Mouse (Mus musculus) hindbrain, postnatal 0 days (tissue): ENCODE data around the gene Txndc12. TPM values are rescaled to one million over a fixed set of nuclear protein-coding genes. Genes with fewer than 3 reads are reported as not detected.

Experiments
- ATAC-seq: fragments of 200-750 bp; cut with Nextera tagmentation; 2 replicates; pipeline ENCODE4 v1.8.0; 2017; ENCODE audit warnings: mild to moderate bottlenecking, moderate TSS enrichment, moderate library complexity
- DNase-seq: peaks from one replicate; pipeline ENCODE4 v3.0.0-alpha.2; 2015; ENCODE audit warnings: low spot score
- H3K27ac ChIP-seq: fragments of 300-500 bp; sonication (generic); 2 replicates; pipeline ENCODE4 v1.5.1; 2014; ENCODE audit warnings: mild to moderate bottlenecking
- H3K27me3 ChIP-seq: fragments of 300-500 bp; sonication (generic); 2 replicates; pipeline ENCODE4 v1.6.1; 2014; ENCODE audit warnings: low read length, mixed read lengths; ENCODE audit not compliant: insufficient read depth
- H3K36me3 ChIP-seq: fragments of 300-500 bp; sonication (generic); 2 replicates; pipeline ENCODE4 v1.6.1; 2014; ENCODE audit warnings: low read length, mixed read lengths; ENCODE audit not compliant: insufficient read depth
- H3K4me1 ChIP-seq: fragments of 300-500 bp; sonication (generic); 2 replicates; pipeline ENCODE4 v1.6.1; 2014; ENCODE audit warnings: antibody characterized with exemption, low read length, mixed read lengths; ENCODE audit not compliant: insufficient read depth
- H3K4me2 ChIP-seq: fragments of 300-500 bp; sonication (generic); 2 replicates; pipeline ENCODE4 v1.6.1; 2014; ENCODE audit warnings: low read depth, mild to moderate bottlenecking, low read length, moderate library complexity, mixed read lengths
- H3K4me3 ChIP-seq: fragments of 300-500 bp; sonication (generic); 2 replicates; pipeline ENCODE4 v1.5.1; 2014; ENCODE audit warnings: low read length
- H3K9ac ChIP-seq: fragments of 300-500 bp; sonication (generic); replicated peaks from 2 replicates; pipeline ENCODE4 v1.6.1; 2014; ENCODE audit warnings: mild to moderate bottlenecking, low read length, moderate library complexity, mixed read lengths
- H3K9me3 ChIP-seq: fragments of 300-500 bp; sonication (generic); 2 replicates; pipeline ENCODE4 v1.6.1; 2016; ENCODE audit warnings: low read length, mixed read lengths
- CTCF ChIP-seq: IDR thresholded peaks from 2 replicates; pipeline ENCODE4 v1.5.1; 2016; ENCODE audit warnings: antibody characterized with exemption, control low read depth, low read depth
- WGBS: fragments of 180-500 bp; shearing (Covaris S2); extraction: QIAGEN DNeasy Blood & Tissue Kit; methylation state at CpG from one replicate; pipeline ENCODE4 v1.1.7; 2014; 5-methylcytosine and 5-hydroxymethylcytosine counted together
- polyA plus RNA-seq: library from polyadenylated mRNA; unstranded; fragments of >200 nt; fragmentation: Nextera tagmentation; extraction: Ambion mirVana; gene quantifications from 2 replicates; pipeline ENCODE4 v1.2.1, GENCODE M21; 2015
- total RNA-seq: library from RNA; depleted of rRNA; stranded (reverse); fragments of >200 nt; gene quantifications from 2 replicates; pipeline ENCODE4 v1.2.3, GENCODE M21; 2014; rRNA removed

The Txndc12 gene
- total RNA-seq (38.1 and 41.3 TPM in 2 replicates), polyA plus RNA-seq (68.2 and 73.3 TPM in 2 replicates)

DNA sequence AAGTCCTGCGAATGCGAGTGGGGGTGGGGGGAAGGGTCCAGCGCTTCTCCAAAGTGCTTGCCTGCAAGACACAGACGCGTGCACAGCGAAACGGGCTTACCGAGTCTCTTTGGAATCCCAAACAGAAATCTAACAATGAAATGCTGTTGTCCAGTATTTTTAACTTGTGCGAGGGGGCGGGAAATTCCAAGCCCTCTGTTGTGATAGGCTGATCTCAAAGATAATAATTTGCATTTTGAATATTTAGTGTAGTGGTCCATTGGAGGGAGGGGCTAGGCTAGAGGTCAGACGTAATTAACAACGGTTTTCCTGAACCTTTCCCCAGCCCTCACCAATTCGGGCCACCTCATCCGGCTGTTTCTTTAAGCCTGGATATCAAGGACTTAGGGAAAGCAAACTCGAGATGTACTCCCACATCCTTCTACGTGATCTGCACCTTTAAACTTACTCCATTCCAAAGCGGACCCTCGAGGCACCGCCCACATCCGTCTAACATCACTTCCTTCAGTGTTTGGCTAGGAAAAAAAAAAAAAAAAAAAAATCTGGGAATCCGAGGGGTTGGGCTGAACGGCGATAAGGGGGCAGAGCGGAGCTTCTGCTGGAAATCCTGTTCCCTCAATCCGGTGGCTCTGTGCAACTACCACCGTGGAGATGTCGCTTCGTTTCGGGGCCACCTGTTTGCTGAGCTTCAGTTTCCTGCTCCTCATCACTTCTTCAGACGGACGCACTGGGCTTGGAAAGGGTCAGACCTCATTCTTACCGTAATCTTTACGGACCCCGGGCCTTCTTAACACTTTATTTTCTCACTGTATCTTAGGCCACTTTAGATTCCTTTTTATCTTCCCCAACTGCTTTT is at the start of gene Txndc12:
Txndc12 (plus strand) TSS at position 487 of the 856 bp plus-strand sequence.
- H3K4me3 ChIP-seq, result peak within 1 kb of the TSS; percentile 98
- DNase-seq, result peak; percentile 95
- under 1% methylated on average over 34 of the region's 34 CpGs for WGBS
- peak; percentile 31 for TF ChIP-seq CTCF
- peak within 1 kb of the TSS; percentile 99 for H3K9ac ChIP-seq
- H3K4me1 ChIP-seq, result no peaks in the 10 kb centered on the region
- peak within 1 kb of the TSS; percentile 72 for H3K4me2 ChIP-seq
- no peaks in the 10 kb centered on the region for H3K9me3 ChIP-seq
- no peaks in the 10 kb centered on the region; the same call in 1 of the 2 replicates for H3K36me3 ChIP-seq
- peak within 1 kb of the TSS; percentile 99 for H3K27ac ChIP-seq
- ATAC-seq, result peak; percentile 83
- no peaks in the 10 kb centered on the region for H3K27me3 ChIP-seq

- H3K36me3 ChIP-seq, result no peaks in the 10 kb centered on the region
- H3K4me3 ChIP-seq, result no peak overlapping the region
- H3K4me1 ChIP-seq, result no peaks in the 10 kb centered on the region
- no peak overlapping the region for H3K27ac ChIP-seq
- no peaks in the 10 kb centered on the region for H3K9me3 ChIP-seq
- H3K4me2 ChIP-seq, result no peak overlapping the region
- DNase-seq (no peak), ATAC-seq (no peak)
- no peaks in the 10 kb centered on the region for H3K27me3 ChIP-seq
- no peak overlapping the region for H3K9ac ChIP-seq
- WGBS, result 75% methylated on average over 6 of the region's 6 CpGs
- TF ChIP-seq CTCF, result no peak
Observed at GRCm38 (mm10) chr4:108789258-108789936, 45.0 kb upstream of the Txndc12 start.

GRCm38 (mm10) chr4:108790507-108790906 is 43.9 kb upstream of the Txndc12 start:
- DNase-seq, result no peak
- H3K36me3 ChIP-seq, result no peaks in the 10 kb centered on the region
- no peaks in the 10 kb centered on the region for H3K9me3 ChIP-seq
- no peaks in the 10 kb centered on the region for H3K27me3 ChIP-seq
- no peak overlapping the region for H3K4me3 ChIP-seq
- H3K27ac ChIP-seq, result no peak overlapping the region
- no peak overlapping the region for H3K9ac ChIP-seq
- TF ChIP-seq CTCF, result no peak
- no peaks in the 10 kb centered on the region for H3K4me1 ChIP-seq
- 69% methylated on average over 1 of the region's 1 CpGs for WGBS
- ATAC-seq, result no peak
- no peak overlapping the region for H3K4me2 ChIP-seq

- H3K27ac ChIP-seq, result no peak overlapping the region
- no peak for TF ChIP-seq CTCF
- no peak overlapping the region for H3K4me3 ChIP-seq
- no peak for DNase-seq
- H3K9ac ChIP-seq, result no peak overlapping the region
- H3K36me3 ChIP-seq, result no peaks in the 10 kb centered on the region
- H3K4me1 ChIP-seq, result no peaks in the 10 kb centered on the region
- no peaks in the 10 kb centered on the region for H3K27me3 ChIP-seq
- no peak for ATAC-seq
- no peak overlapping the region for H3K4me2 ChIP-seq
- no peaks in the 10 kb centered on the region for H3K9me3 ChIP-seq
- 57% methylated on average over 1 of the region's 1 CpGs for WGBS
Observed at GRCm38 (mm10) chr4:108793941-108794340, 40.5 kb upstream of the Txndc12 start.

DNA sequence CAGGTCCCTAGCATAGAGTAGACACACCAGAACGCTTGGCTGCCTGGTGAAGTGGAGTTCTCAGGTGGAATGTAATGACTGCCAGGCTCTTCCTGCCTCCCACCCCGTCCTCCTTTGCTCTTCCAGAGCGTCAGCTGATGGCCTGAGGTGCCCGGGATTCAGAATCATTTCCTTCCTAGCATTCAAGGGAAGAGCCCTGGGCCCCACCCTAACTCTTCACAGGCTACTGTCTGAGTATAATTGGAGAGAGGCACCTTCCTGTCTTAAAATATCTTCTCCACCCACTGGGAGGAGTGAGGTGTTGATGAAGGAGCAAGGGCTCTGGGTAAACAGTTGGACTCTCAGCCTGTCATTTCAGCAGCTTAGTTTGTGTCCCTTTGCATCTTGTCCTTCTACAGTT is 37.7 kb upstream of the Txndc12 start:
- DNase-seq (no peak), ATAC-seq (no peak)
- WGBS, result 57% methylated on average over 4 of the region's 4 CpGs
- Histone ChIP-seq H3K4me2 (no peak overlapping the region), H3K9ac (no peak overlapping the region), H3K9me3 (no peaks in the 10 kb centered on the region), H3K4me1 (no peaks in the 10 kb centered on the region), H3K4me3 (no peak overlapping the region), H3K36me3 (no peaks in the 10 kb centered on the region), H3K27ac (no peak overlapping the region), H3K27me3 (no peaks in the 10 kb centered on the region)
- TF ChIP-seq CTCF, result no peak

DNA sequence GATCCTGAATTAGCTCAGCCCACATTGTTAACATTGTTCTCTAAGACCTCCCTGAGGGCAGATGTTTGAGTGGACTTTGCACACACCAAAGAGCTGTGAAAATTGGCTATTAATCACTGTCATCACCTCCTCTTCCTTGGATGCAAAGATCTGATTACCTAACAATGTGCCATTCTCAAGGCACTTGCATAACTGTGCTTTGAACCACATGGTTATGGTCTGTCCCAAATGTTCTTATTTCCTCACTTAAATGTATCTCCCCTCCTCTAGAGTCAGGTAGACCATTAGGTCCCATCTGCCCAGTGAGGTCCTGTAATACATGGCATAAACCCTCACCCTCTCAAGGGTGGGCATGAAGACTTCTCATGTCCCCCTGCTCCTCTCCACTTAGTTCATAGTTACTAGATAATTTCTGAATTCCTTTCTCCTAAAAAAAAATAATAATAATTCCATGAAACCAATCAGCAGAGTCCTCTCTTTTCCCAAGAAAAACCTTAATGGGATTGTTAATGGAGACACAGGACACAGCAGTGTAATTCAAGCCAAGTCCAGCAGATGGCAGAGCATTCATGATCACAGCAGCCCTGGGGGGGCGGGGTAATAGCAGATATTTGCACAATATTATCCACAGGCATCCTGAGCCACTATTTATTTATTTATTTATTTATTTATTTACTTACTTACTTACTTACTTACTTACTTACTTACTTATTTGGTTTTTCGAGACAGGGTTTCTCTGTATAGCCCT is 36.1 kb upstream of the Txndc12 start:
- Histone ChIP-seq H3K4me3 (no peak overlapping the region), H3K4me1 (no peaks in the 10 kb centered on the region), H3K27ac (no peak overlapping the region), H3K27me3 (no peaks in the 10 kb centered on the region), H3K9me3 (no peaks in the 10 kb centered on the region), H3K9ac (no peak overlapping the region), H3K36me3 (no peaks in the 10 kb centered on the region), H3K4me2 (no peak overlapping the region)
- ATAC-seq, result no peak; the same call in 1 of the 2 replicates
- 56% methylated on average over 2 of the region's 2 CpGs for WGBS
- peak; percentile 78 for DNase-seq
- TF ChIP-seq CTCF, result peak; percentile 71
